Mouse (Mus musculus) liver, embryonic 14.5 days (tissue): ENCODE measurements at regions not wholly inside any gene's neighbourhood (a gene's known extent, or its start where the extent isn't known, plus 50 kb on each side); places are given as distances from the start of the nearest gene placed in this dataset.

ENCODE experiments used
- ATAC-seq: fragments of 200-750 bp; cut with Nextera tagmentation; 2 replicates; pipeline ENCODE4 v1.8.0; 2017; ENCODE audit warnings: moderate number of reproducible peaks, mild to moderate bottlenecking, moderate library complexity; ENCODE audit not compliant: insufficient read depth
- DNase-seq, 3 experiments: peaks; one replicate each; pipeline ENCODE4 v3.0.0-alpha.2; 2012 to 2013; ENCODE audit warnings: low read depth in 3 of 3, low spot score in 3 of 3
- H3K27ac ChIP-seq: fragments of 300-500 bp; sonication (generic); 2 replicates; pipeline ENCODE4 v1.5.1; 2014; ENCODE audit warnings: moderate library complexity, mild to moderate bottlenecking, control low read depth, inconsistent platforms
- H3K27me3 ChIP-seq: fragments of 300-500 bp; sonication (generic); 2 replicates; pipeline ENCODE4 v1.6.1; 2014; ENCODE audit warnings: mild to moderate bottlenecking, low read length, moderate library complexity; ENCODE audit not compliant: control insufficient read depth, insufficient read depth
- H3K36me3 ChIP-seq: fragments of 300-500 bp; sonication (generic); replicated peaks from 2 replicates; pipeline ENCODE4 v1.6.1; 2014; ENCODE audit warnings: low read depth; ENCODE audit not compliant: control insufficient read depth, insufficient read depth
- H3K4me1 ChIP-seq, 2 experiments: fragments of 200-500 bp in 1 of 2; fragments of 300-500 bp in 1 of 2; sonication (generic) in 1 of 2; replicated peaks; 2 replicates each; pipeline ENCODE4 v1.6.1; 2012 to 2014; ENCODE audit warnings: antibody characterized with exemption in 1 of 2, inconsistent platforms in 1 of 2, low read length in 1 of 2; ENCODE audit not compliant: control insufficient read depth in 2 of 2, insufficient read depth in 2 of 2
- H3K4me2 ChIP-seq: fragments of 300-500 bp; sonication (generic); 2 replicates; pipeline ENCODE4 v1.6.1; 2014; ENCODE audit warnings: low read depth, mild to moderate bottlenecking, control low read depth, moderate library complexity
- H3K4me3 ChIP-seq, 2 experiments: fragments of 200-500 bp in 1 of 2; fragments of 300-500 bp in 1 of 2; sonication (generic) in 1 of 2; 2 replicates each; pipeline ENCODE4 v1.5.1; 2012 to 2014; ENCODE audit warnings: low read depth in 2 of 2, low read length in 2 of 2, mild to moderate bottlenecking in 2 of 2, control low read depth in 1 of 2, inconsistent platforms in 1 of 2, moderate library complexity in 1 of 2; ENCODE audit not compliant: insufficient read depth in 1 of 2
- H3K9ac ChIP-seq: fragments of 300-500 bp; sonication (generic); replicated peaks from 2 replicates; pipeline ENCODE4 v1.6.1; 2014; ENCODE audit warnings: mild to moderate bottlenecking, control low read depth, moderate library complexity
- H3K9me3 ChIP-seq: fragments of 300-500 bp; sonication (generic); 2 replicates; pipeline ENCODE4 v1.6.1; 2016; ENCODE audit warnings: low read length, mixed read lengths; ENCODE audit not compliant: control insufficient read depth
- CTCF ChIP-seq: IDR thresholded peaks from 2 replicates; pipeline ENCODE4 v1.5.1; 2016; ENCODE audit warnings: antibody characterized with exemption, low read depth, control low read depth
- EP300 ChIP-seq: IDR thresholded peaks from 2 replicates; pipeline ENCODE4 v1.6.1; 2016; ENCODE audit warnings: antibody characterized with exemption, low read depth
- WGBS: fragments of 180-500 bp; shearing (Covaris S2); extraction: QIAGEN DNeasy Blood & Tissue Kit; methylation state at CpG from one replicate; pipeline ENCODE4 v1.1.7; 2014; ENCODE audit not compliant: insufficient replicate concordance; 5-methylcytosine and 5-hydroxymethylcytosine counted together

DNA sequence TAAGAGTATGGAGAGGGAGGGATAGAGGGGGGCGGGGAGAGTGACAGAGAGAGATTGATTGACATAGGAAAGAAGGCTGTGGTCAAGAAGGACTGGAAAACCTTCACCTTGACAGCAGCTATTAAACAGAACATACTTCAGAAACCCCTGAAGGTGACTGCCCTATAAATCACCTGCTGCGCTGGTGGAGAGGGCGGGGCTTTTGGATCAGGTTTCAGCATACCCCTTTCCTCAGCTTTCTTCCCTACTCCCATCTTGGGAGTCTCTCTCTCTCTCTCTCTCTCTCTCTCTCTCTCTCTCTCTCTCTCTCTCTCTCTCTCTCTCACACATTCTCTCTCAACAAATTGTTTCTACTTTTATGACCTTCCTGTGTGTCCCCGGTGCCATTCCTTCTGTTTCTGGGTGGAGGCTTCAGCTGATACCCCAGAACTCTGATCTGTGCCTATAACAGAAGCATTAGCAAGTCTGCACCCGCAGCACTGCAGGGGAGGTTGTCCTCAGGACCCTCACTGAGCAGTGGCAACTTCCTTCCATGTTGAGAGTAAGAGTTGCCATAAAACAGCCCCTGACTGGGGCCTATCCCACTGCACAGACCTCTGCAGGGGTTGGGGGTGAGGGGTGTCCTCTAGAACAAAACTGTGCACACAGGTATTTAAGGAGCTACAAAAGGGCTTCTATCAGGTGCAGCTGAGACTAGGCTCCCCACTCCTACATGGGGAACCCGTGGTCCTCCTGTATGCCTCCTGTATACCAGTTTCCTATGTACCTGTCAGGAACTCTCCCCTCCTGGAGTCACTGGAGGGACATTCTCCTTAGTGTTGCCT, 216.7 kb upstream of the 4930535I16Rik start:
- H3K4me3 ChIP-seq: no peak overlapping the region
- no peak for ATAC-seq
- TF ChIP-seq EP300 (no peak), CTCF (no peak)
- H3K36me3 ChIP-seq: no peaks in the 10 kb centered on the region
- DNase-seq: no peak
- no peaks in the 10 kb centered on the region for H3K4me1 ChIP-seq
- H3K9me3 ChIP-seq: no peaks in the 10 kb centered on the region
- no peak overlapping the region for H3K4me2 ChIP-seq
- no peak overlapping the region for H3K9ac ChIP-seq
- no peak overlapping the region for H3K27ac ChIP-seq
- 16% methylated on average over 6 of the region's 6 CpGs for WGBS
- H3K27me3 ChIP-seq: no peaks in the 10 kb centered on the region

DNA sequence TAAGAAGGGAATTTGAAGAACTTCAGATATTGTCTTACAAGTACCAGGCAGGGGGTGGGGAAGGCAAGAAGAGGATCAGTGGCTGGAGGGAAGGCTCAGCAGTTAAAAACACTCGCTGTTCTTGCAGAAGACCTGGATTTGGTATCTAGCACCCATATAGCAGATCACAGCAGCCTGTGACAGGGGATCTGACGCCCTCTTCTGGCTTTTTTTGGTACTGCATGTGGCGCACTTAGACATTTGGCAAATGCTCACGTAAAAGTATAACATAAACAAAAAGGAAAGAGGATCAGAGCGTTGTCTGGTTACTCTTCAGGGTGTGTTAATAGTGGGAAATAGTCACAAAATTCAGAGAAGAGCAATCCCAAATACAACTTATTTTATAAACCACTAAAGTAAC, 213.1 kb upstream of the 4930535I16Rik start:
- Histone ChIP-seq H3K4me2 (no peak overlapping the region), H3K36me3 (no peaks in the 10 kb centered on the region), H3K27ac (no peak overlapping the region), H3K9me3 (no peaks in the 10 kb centered on the region), H3K4me1 (no peaks in the 10 kb centered on the region), H3K27me3 (no peaks in the 10 kb centered on the region), H3K4me3 (no peak overlapping the region), H3K9ac (no peak overlapping the region)
- DNase-seq (no peak), ATAC-seq (no peak)
- WGBS: 52% methylated on average over 5 of the region's 5 CpGs
- TF ChIP-seq CTCF (peak; percentile 55), EP300 (no peak)

DNA sequence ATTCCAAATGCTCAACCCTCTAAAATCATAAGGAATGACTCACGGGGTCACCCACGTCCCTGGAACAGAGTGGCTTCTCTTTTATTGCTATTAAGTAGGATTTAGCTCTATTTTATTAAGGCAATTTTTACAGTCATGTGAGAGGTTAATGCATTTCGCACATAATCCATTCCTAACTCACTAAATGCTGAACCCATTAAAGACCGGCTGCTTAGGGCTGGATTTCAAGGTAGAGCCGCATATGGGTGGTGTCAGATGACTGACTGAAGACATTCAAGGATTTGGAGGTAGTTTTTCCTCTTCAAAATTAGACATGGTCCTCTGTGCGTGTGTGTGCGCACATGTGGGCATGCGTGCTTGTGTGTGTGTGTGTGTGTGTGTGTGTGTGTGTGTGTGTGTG, 208.4 kb upstream of the 4930535I16Rik start:
- Histone ChIP-seq H3K4me1 (no peaks in the 10 kb centered on the region), H3K9me3 (no peaks in the 10 kb centered on the region), H3K4me3 (no peak overlapping the region), H3K27me3 (no peaks in the 10 kb centered on the region), H3K27ac (no peak overlapping the region), H3K4me2 (no peak overlapping the region), H3K9ac (no peak overlapping the region), H3K36me3 (no peaks in the 10 kb centered on the region)
- 71% methylated on average over 8 of the region's 8 CpGs for WGBS
- ATAC-seq (no peak), DNase-seq (no peak)
- no peak for TF ChIP-seq EP300
- TF ChIP-seq CTCF: no peak

DNA sequence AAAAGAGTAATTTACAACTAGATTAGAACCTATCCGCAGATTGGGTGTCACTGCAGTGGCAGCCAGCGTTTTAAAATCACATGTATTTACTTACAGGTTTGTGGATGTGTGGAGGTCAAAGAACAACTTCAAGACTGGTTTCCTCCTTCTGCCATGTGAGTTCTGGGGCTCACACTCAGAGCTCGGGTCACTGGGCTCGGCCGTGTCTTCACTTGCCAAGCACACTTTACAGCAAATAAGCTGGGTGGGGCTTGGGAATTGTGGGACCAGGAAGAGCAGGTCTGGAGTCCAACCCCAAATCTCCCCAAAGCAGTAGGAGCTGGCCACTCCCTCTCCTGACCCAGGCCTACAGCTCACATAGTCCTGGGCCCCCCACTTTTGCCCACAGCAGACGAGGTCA, 202.5 kb upstream of the 4930535I16Rik start:
- Histone ChIP-seq H3K27me3 (no peaks in the 10 kb centered on the region), H3K4me2 (no peak overlapping the region), H3K36me3 (no peaks in the 10 kb centered on the region), H3K9ac (no peak overlapping the region), H3K9me3 (no peaks in the 10 kb centered on the region), H3K4me3 (no peak overlapping the region), H3K4me1 (no peaks in the 10 kb centered on the region), H3K27ac (no peak overlapping the region)
- TF ChIP-seq CTCF (no peak), EP300 (no peak)
- 59% methylated on average over 6 of the region's 6 CpGs for WGBS
- DNase-seq (no peak), ATAC-seq (no peak)

DNA sequence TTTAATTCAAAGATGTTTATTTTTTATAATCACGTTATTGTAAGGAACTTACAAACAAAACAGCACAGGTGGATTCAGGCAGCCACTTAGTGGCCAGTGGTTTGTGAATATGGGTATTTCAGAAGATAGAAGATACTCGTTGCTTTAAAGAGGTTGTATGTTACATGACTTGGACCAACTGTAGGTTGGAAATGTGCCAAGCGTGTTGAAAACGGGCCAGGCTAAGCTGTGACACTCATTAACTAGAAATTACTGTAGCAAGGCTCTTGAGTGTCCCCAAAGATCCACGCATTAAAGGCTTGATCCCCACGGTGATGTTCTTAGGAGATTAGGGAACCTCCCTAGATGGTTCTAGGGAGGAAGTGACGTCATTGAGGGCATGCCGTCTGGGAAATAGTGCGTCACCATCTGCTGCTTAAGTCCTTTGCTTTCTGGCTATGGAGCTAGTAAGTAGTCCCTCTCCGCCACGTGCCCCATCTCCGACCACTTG, 196.1 kb upstream of the 4930535I16Rik start:
- no peaks in the 10 kb centered on the region for H3K27me3 ChIP-seq
- H3K4me1 ChIP-seq: no peaks in the 10 kb centered on the region
- no peak overlapping the region for H3K4me2 ChIP-seq
- no peak overlapping the region for H3K27ac ChIP-seq
- no peaks in the 10 kb centered on the region for H3K36me3 ChIP-seq
- H3K9ac ChIP-seq: no peak overlapping the region
- WGBS: 55% methylated on average over 12 of the region's 12 CpGs
- TF ChIP-seq CTCF: no peak
- no peak for TF ChIP-seq EP300
- H3K9me3 ChIP-seq: no peaks in the 10 kb centered on the region
- H3K4me3 ChIP-seq: no peak overlapping the region
- no peak for ATAC-seq
- DNase-seq: no peak
